Mouse (Mus musculus) myocyte (in vitro differentiated cells): ENCODE results near the gene Hhat.

Source experiments
- CEBPB ChIP-seq: IDR thresholded peaks from 2 replicates; pipeline ENCODE4 v1.6.1; 2011; ENCODE audit warnings: mild to moderate bottlenecking, moderate library complexity; ENCODE audit not compliant: poor library complexity, insufficient read depth, severe bottlenecking
- MAX ChIP-seq: IDR thresholded peaks from one replicate; pipeline ENCODE4 v1.6.1; 2011; ENCODE audit warnings: low read depth, mild to moderate bottlenecking, control low read depth
- MYOD1 ChIP-seq, 3 experiments: IDR thresholded peaks; one replicate each; pipeline ENCODE4 v1.6.1; 2011; ENCODE audit warnings: control low read depth in 2 of 3, low read depth in 2 of 3, mild to moderate bottlenecking in 2 of 3, moderate library complexity in 1 of 3; ENCODE audit not compliant: insufficient read length in 2 of 3, control insufficient read depth in 1 of 3
- MYOG ChIP-seq, 3 experiments: IDR thresholded peaks; one replicate each; pipeline ENCODE4 v1.6.1; 2011; ENCODE audit warnings: control low read depth in 2 of 3, low read depth in 2 of 3, mild to moderate bottlenecking in 2 of 3; ENCODE audit not compliant: insufficient read length in 2 of 3, control insufficient read depth in 1 of 3, insufficient read depth in 1 of 3
- POLR2A ChIP-seq: IDR thresholded peaks from one replicate; pipeline ENCODE4 v1.6.1; 2011; ENCODE audit warnings: low read depth, mild to moderate bottlenecking, control low read depth, moderate library complexity; ENCODE audit not compliant: insufficient read length
- POLR2AphosphoS2 ChIP-seq: IDR thresholded peaks from one replicate; pipeline ENCODE4 v1.6.1; 2011; ENCODE audit warnings: low read depth, control low read depth; ENCODE audit not compliant: insufficient read length
- TCF12 ChIP-seq: IDR thresholded peaks from one replicate; pipeline ENCODE4 v1.6.1; 2011; ENCODE audit warnings: mild to moderate bottlenecking, control low read depth; ENCODE audit not compliant: poor library complexity, insufficient read depth, severe bottlenecking
- TCF3 ChIP-seq: IDR thresholded peaks from one replicate; pipeline ENCODE4 v1.6.1; 2011; ENCODE audit warnings: low read depth, control low read depth; ENCODE audit not compliant: insufficient read length
- USF1 ChIP-seq: IDR thresholded peaks from one replicate; pipeline ENCODE4 v1.6.1; 2011; ENCODE audit warnings: low read depth, mild to moderate bottlenecking, control low read depth, moderate library complexity

GRCm38 (mm10) chr1:192478176-192478575, 292.8 kb downstream of the Hhat start:
- no peak for TF ChIP-seq POLR2A
- TF ChIP-seq MAX = no peak
- no peak for TF ChIP-seq MYOG (IDR thresholded peaks at IDR 0.05; ENCODE audit: control insufficient read depth in 1 of 3, insufficient read depth in 1 of 3, insufficient read length in 2 of 3, low read depth in 2 of 3)
- no peak for TF ChIP-seq TCF3
- no peak for TF ChIP-seq MYOD1 (IDR thresholded peaks at IDR 0.05; ENCODE audit: control insufficient read depth in 1 of 3, insufficient read length in 2 of 3, low read depth in 2 of 3)
- no peak for TF ChIP-seq USF1
- no peak for TF ChIP-seq TCF12
- TF ChIP-seq CEBPB = no peak
- TF ChIP-seq POLR2AphosphoS2 = no peak
